Mouse (Mus musculus): Measurements from ENCODE around the gene Mgat3. TPM values are rescaled to one million over a fixed set of nuclear protein-coding genes. Genes with fewer than 3 reads are reported as not detected.

Mgat3 gene
- total RNA-seq, 2 experiments from 2014 or later: not detected

GRCm38 (mm10) chr15:80221031-80221430 lies 47.5 kb downstream of the Mgat3 start:
- no peak for ATAC-seq (replicated peaks; ENCODE audit: poor library complexity)

- no peak for ATAC-seq (replicated peaks; ENCODE audit: poor library complexity)
Measured at GRCm38 (mm10) chr15:80223751-80224150, 50.2 kb downstream of the Mgat3 start.

GRCm38 (mm10) chr15:80225208-80225607 lies 51.7 kb downstream of the Mgat3 start:
- ATAC-seq (replicated peaks; ENCODE audit: poor library complexity): peak; percentile 96

DNA sequence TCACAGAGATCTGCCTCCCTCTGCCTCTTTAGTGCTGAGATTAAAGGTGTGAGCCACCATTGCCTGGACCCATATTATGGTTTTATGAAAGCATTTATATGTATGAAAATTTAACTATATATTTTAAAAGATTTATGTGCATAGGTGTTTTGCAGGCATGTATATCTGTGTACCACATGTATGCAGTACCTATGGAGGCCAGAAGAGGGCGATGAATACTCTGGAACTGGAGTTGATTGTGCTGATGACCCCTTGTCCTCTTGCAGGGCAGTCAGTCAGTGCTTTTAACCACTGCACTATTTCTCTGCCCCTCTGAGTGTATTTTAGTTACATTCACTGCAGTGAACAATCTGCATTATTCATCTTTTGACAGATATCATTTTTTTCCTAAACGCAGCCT lies 52.3 kb downstream of the Mgat3 start:
- peak; percentile 86 for ATAC-seq (replicated peaks; ENCODE audit: poor library complexity)

GRCm38 (mm10) chr15:80228071-80228800 lies 54.7 kb downstream of the Mgat3 start:
- no peak for ATAC-seq (replicated peaks; ENCODE audit: poor library complexity)

GRCm38 (mm10) chr15:80232331-80232730 lies 58.8 kb downstream of the Mgat3 start:
- no peak for ATAC-seq (replicated peaks; ENCODE audit: poor library complexity)

- ATAC-seq (replicated peaks; ENCODE audit: poor library complexity): no peak
Measured at GRCm38 (mm10) chr15:80233053-80233452, 59.5 kb downstream of the Mgat3 start.

DNA sequence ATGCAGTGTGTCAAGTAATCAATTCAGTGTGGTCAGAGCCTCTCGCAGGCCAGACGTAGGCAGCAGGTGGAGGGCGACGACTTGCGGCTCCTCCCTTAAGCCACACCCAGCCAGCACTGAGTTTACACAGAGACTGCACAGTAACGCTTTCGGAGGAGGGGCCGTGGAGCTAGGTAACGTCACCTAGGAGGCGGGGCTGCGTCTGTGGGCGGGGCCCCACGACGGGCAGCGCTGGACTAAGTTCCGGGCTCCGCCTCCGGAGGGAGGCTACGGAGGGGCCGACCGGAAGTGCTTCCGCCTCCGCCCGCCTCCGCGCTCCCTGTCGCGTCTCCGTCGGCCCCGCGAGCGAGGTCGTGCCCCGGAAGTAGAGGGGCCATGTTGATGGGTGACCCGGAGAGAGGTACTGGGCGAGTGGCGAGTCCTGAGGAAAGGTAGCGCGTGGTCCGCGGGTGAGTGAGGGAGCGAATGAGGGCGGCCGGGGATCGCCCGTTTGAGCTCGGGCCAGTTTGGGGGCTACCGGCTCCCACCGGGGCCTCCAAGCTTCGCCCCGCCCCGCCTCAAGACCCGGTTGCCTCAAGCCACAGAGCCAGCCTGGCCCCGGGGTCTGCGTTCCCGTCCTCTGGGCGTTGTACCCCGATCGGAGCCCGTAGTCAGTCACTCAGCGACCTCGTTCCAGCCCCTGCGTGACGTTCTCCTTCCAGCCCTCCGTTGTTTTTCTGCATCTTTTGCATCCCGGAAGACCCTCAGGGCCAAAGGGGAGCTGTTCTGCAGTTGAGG lies 60.4 kb downstream of the Mgat3 start, which contains the start of gene Mief1:
Mief1 (plus strand) TSS at position 286 of the 777 bp plus-strand sequence.
- peak; percentile 98 for ATAC-seq (replicated peaks; ENCODE audit: poor library complexity)

- no peak for ATAC-seq (replicated peaks; ENCODE audit: poor library complexity)
Measured at GRCm38 (mm10) chr15:80235535-80235934, 62.0 kb downstream of the Mgat3 start, which contains the start of gene AC140267.1. AC140267.1 (plus strand) TSS chr15:80235835.

DNA sequence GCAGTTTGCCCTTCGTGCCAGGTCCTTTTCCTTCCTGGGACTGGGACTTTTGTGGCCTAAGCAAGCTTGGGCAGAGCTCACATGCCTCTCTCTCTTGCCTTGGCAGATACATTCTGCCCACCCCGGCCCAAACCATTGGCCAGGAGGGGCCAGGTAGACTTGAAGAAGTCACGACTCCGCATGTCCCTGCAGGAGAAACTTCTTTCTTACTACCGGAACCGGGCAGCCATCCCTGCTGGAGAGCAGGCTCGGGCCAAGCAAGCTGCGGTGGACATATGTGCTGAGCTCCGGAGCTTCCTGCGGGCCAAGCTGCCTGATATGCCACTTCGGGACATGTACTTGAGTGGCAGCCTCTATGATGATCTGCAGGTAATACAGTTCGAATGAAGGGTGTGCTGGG lies 74.6 kb downstream of the Mgat3 start:
- no peak for ATAC-seq (replicated peaks; ENCODE audit: poor library complexity)

DNA sequence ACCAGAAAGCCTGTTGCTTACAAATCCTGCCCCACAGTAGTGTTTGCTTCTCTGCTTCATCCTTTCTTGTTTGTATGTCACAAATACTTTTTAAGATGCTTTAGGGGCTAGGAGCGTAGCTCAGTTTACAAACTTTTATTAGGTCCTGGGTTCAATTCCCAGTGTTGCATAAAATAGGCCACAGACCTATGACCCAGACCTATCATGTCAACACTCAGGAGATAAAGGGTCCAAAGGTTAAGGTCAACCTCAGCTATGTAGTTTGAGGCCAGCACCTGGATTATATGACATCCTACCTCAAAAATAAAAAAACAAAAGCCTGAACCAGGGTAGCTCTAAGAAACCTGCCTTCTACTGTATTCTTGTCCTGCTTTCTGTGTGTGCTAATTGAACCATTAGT lies 75.1 kb downstream of the Mgat3 start:
- ATAC-seq (replicated peaks; ENCODE audit: poor library complexity): no peak

GRCm38 (mm10) chr15:80249672-80250071 lies 76.2 kb downstream of the Mgat3 start:
- no peak for ATAC-seq (replicated peaks; ENCODE audit: poor library complexity)

- peak; percentile 24 for ATAC-seq (replicated peaks; ENCODE audit: poor library complexity)
Measured at GRCm38 (mm10) chr15:80250586-80250985, 77.1 kb downstream of the Mgat3 start.

DNA sequence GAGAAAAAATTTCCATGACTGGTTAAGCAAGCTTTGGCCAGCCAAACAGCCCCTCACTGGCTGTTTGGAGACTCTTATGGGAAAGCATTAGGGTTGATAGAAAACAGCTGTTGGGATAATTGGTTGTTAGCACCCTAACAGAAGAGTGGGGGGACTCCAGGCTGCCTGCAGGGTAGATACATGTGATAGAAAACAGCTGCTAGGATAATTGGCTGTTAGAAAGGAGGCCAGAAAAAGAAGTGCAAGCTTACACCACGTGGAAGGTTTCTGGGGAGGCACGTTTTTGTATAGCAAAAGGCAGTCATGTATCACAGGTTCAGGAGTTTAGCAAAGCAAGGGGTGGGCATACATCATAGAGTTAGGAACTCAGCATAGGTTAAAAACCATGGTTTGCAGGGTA lies 80.0 kb downstream of the Mgat3 start:
- no peak for ATAC-seq (replicated peaks; ENCODE audit: poor library complexity)

- no peak for ATAC-seq (replicated peaks; ENCODE audit: poor library complexity)
Measured at GRCm38 (mm10) chr15:80254207-80254606, 80.7 kb downstream of the Mgat3 start.

GRCm38 (mm10) chr15:80254847-80255645 lies 81.5 kb downstream of the Mgat3 start, which contains the start of gene Atf4:
Atf4 (plus strand) TSS chr15:80255184.
- ATAC-seq (replicated peaks; ENCODE audit: poor library complexity): peak; percentile 80

- peak; percentile 29 for ATAC-seq (replicated peaks; ENCODE audit: poor library complexity)
Measured at GRCm38 (mm10) chr15:80255646-80256121, 82.2 kb downstream of the Mgat3 start.

GRCm38 (mm10) chr15:80256242-80256641 lies 82.7 kb downstream of the Mgat3 start:
- no peak for ATAC-seq (replicated peaks; ENCODE audit: poor library complexity)

- no peak for ATAC-seq (replicated peaks; ENCODE audit: poor library complexity)
Measured at GRCm38 (mm10) chr15:80256656-80257601, 83.4 kb downstream of the Mgat3 start.

All from megakaryocyte progenitor cell, adult 5-6 weeks (primary cell).